Mouse (Mus musculus) layer of hippocampus, adult 8-10 months (tissue): ENCODE data around the gene Cdk18. TPM values are rescaled to one million over a fixed set of nuclear protein-coding genes. Genes with fewer than 3 reads are reported as not detected.
"Not testable (repeated sequence)": the region's sequence is repeated elsewhere in the genome, so short reads cannot be mapped to it uniquely, and the experiment has no call there.

Experiments
- DNase-seq, 2 experiments: peaks; one replicate each; pipeline ENCODE4 v3.0.0; 2022; ENCODE audit warnings: low spot score in 2 of 2
- total RNA-seq, 4 experiments: library from RNA; stranded (reverse); gene quantifications; 2 replicates each; pipeline ENCODE4 v1.2.4; 2022

Gene Cdk18
- total RNA-seq = 10 to 100 TPM; 25.8 to 30.9 (median 27.6) TPM

DNA sequence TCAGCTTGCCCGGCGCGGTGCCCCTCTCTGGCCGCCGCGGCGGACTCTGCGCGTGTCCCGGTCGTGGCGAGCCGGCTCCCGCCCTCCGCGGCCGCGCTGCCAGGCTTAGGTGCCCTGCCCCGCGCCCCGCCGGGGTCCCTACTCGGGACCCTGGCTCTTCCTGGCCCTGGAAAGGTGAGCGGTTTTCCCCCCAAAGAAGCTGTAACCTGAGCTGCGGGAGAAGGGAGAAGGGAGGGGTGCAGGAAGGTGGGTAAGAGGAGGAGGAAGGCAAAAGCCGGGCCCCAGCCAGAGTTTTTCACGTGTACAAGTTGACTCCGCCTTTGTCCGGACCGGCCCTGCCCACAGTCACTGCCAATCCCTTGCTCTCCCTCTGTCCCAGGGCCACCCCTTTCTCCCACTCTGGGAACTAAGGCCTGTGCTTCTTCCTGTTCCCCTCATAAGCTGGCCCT is at the start of gene Cdk18:
Cdk18 (minus strand) TSS at position 269 of the 449 bp plus-strand sequence.
- DNase-seq = no peak

DNA sequence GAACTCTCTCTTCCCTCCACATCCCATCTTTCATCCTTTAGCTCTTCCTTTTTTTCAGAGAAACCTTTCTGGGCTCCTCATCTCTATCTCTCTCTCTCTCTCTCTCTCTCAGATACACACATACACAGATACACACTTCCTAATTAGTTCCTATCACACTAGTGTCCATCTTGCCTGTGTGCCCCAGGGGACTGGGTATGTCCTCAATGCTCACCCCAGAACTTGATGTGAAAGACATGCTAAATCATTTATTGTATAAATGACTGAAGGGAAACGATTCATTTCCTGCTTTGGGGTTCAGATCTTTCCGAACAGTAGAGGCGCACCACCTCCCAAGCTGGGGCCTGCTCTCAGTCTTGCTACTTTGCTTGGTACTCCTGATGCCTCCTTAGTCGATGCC is 49.7 kb upstream of the Cdk18 start:
- DNase-seq = no peak

DNA sequence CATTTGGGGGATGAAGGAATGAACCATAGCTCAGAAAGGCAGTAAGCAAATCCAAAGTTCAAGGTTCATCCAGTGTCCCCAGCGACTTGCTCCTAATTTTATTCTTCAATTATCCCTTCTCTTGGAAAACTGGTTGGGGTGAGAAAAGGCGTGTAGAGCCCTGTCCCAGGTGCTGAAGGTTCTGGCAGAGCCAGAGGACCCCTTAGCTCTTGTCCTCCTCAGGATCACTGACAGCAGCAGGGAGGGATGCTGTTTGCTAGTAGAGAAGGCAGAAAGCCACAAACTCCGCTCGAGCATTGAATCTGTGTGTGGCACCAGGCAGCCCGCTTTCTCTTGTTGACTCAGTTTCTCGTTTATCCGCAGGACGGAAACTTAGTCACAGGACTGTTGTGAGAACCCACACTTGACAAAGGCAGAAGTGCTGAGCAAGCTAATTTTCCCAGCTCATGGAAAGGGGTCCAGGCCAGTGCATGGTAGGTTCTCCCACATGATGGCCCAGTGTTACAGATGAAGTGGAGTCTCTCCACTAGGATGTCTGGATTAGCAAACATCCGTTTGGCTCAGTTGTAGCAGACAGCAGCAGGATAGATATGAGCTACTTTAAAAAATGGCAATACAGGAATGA is 49.1 kb upstream of the Cdk18 start:
- DNase-seq = no peak

DNA sequence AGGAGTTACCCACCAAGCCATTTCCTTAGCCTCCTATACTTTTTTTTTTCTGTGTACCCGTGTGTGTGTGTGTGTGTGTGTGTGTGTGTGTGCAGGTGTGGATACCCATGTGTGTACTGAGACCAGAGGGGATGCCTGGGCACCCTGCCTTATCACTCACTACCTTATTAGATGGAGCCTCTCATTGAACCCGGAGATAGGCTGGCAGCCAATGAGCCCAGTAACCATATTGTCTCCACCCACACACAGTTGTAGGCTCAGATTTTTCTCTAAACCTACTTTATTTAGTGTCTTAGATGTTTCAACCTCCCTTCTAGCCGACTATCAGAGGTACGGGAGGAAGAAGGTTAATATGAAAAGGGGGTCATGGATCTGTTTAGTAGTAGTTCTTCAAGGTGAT is 46.8 kb upstream of the Cdk18 start:
- peak; percentile 38 to 59 for DNase-seq

DNA sequence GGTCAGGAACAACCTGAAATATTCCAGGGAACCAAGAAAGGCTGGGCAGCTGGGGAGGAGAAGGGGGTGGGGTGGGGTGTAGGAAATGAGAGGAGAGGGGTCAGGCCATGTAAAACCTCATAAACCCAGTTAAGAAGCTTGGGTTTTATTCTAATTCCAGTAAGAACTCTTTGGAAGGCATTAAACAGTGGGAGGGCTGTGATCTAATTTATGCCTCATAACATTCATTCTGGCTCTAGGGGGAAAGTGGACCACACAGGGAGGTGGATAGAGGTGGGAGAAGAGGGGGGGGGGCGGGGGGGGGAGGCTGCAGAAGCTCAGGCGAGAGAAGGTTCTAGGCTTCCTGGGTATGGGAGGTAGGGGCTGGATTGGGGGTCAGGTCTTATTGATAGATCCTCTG is 32.1 kb upstream of the Cdk18 start:
- DNase-seq = no peak

DNA sequence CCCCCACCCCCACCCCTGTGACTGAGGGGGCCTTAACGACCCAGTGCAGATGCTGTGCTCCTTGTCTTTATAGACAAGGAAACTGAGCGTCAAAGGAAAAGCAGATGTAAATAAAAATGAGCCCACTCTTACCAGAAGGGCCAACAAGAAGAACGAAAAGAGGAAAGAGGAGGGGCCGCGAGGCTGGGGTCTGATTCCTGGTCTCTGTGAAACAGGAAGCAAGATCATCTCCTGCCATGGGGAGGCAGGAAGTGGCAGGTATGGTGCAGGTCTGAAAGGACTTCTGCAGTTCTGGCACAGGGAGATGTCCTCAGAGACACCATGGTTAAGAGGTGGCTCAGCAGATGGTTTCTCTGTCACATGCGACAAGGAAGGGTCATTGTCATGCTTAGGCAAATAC is 31.2 kb upstream of the Cdk18 start:
- DNase-seq = no peak

DNA sequence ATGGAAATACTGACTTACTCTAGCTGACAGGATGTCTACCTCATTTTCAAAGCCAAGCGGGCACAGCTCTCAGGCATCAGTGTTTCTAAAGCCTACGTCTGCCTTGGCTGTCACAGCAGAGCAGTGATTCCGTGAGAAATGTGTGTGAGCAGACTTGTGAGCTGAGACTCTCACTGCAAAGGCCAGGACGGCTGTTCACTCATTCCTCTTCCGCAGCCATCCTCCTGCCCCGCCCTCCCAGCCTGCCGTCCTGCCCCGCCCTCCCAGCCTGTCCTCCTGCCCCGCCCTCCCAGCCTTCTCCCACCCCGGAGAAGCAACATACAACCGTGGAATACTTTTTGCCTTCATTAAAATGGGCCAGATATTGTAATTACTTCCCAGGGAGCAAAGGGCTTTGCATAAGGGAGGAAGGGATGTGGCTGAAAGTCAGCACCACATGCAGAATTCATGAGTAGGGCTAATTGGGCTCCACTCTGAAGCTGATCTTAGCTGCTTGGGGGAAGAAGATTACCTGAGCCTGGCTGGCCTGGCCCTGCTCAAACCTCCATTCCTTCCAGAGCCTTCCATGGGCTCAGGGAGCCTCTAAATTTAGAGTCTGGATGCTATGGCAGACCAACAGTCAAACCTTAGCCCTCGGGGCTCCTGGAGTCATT is 28.8 kb upstream of the Cdk18 start:
- no peak for DNase-seq

DNA sequence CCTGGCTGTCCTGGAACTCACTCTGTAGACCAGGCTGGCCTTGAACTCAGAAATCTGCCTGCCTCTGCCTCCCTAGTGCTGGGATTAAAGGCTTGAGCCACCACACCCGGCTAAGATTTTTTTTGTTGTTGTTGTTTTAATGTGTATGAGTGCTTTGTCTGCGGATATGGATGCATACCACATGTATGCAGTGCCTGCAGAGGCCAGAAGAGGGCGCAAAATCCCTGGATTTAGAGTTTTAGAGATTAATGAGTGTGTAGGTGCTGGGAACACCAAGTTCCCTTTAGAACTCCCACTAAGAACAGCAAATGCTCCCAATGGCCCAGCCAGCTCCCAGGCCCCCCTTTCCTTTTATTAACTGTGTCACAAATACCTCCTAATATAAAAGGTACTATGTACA is 26.4 kb upstream of the Cdk18 start:
- DNase-seq = no peak

DNA sequence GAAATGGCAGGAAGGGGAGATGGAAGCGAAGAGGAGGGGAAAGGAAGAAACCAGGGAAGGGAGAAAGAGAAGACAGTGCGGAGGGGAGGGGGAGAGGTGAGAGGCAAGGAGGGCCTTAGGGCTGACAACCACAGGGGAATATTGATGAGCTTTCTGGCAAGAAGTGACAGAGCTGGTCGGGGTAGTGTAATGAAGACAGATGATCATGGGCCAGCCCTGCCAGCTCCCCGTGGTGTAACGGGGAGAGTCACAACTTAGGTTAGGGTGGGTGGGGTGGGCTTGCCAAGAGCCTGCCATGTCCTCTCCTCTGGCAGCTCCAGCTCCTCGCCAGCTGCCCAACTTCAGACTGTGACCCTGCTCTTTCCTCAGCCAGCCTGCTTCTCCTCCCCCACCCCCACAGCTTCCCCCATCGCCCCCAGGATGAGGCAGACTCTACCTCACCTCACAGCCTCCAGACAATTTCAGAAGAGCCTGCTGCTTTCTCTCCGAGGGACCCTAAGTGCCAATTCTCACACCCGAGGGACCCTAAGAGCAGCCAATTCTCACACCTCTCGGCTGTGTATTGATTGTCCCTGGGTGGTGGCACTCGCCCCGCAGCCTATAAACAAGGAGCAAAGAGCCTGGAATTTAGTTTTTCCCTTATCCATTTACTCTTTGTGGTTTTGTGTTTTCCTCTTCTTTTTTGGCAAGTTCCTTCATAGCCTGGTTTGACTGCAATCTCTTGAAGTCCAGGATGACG is 25.5 kb upstream of the Cdk18 start:
- DNase-seq = no peak

DNA sequence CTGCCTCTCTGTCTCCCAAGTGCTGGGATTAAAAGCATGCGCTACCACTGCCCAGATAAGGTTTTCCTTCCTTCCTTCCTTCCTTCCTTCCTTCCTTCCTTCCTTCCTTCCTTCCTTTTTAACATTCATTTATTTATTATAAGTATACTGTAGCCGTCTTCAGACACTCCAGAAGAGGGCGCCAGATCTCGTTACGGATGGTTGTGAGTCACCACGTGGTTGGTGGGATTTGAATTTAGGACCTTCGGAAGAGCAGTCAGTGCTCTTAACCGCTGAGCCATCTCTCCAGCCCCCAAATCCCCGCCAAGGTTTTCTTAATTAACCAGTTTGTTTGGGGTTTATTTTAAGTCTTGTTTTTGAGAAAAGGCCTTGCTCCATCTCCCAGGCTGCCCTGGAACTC is 23.1 kb upstream of the Cdk18 start:
- DNase-seq = not testable (repeated sequence)

DNA sequence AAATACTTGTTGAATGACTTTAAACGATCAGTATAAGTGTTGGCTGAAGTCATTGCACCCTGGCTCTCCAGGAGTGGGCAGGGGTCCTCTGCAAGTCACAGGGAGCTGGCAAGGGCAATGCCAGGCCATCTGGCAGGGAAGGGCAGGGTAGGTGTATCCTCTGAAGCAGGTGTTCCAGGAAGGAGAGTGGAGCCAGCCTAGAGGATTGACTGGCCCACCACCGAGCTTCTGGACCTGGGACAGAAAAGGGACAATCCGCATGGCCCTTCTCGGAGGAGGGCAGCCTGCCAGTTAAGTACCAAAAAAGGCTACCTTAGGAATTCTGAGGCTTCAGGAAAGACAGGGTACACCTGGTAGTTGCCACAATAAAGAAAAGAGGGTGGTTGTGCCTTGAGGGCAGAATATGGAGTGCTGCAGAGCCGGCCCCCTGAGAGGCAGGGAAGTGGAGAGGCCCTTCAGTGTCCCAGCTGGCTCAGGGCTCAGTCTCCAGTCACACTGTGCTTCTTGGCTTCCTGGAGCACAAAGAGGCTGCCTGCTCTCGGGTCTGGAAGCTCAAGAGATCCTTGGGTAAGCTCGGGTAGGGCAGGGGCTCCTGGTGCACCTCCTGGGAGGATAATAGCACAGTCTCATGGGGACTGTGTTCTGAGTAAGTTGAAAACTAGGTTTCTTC is 21.9 kb upstream of the Cdk18 start:
- no peak for DNase-seq

DNA sequence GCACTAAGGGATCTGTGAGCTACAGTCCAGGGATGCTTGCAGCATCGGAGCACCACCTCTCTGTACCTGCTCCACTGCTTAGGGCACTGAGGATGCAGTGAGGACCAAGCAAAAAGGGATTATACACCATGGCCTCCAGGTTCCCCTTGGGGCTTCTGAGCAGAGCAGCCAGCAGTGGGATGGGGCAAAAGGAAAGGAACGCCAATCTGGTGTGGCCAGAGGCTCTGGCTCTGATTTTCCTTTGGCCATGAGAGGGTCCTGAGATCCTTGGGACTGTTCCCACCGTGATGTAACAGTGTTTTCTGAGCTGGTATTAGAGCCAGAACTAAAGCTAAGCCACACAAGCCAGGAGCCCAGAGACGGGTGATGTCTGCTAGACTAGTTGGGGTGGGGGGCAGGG is 20.2 kb upstream of the Cdk18 start:
- DNase-seq = no peak

DNA sequence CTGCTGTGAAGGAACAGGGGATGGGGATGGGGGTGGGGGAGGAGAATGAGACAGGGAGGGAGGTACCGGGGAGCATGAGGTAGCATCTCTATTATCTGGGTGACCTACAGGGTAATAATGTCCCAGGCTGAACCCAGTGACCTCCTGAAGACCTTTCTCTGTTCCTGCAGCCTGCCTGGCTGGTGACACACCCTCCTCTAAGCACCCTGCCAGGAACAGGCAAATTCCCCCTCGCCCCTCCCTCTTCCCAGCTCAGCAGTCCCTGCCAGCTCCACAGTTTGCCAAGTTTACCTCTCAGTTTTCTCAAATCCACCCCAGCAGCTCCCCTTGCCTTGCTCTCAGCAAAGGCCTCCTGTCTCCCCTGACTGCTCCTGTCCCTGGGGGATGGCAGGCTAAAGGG is 19.3 kb upstream of the Cdk18 start:
- DNase-seq = no peak

DNA sequence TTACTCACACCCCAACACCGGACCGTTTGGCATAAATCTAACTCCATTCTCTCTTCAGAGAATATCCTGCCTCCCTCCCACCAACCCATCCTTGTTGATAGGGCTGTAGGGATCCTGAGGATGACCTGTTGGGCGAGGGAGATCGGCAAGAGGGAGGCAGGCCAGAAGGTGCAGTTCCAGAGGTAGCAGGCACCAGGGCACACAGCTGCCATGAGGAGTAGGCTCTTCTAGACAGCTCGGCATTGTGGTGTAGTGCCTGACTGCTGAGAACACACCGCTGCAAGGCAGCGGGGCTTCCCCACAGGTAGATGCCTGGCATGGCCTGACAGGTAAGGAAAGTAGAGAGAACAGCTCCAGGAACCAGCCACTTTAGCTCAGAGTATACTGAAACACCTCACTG is 18.3 kb upstream of the Cdk18 start:
- no peak for DNase-seq

DNA sequence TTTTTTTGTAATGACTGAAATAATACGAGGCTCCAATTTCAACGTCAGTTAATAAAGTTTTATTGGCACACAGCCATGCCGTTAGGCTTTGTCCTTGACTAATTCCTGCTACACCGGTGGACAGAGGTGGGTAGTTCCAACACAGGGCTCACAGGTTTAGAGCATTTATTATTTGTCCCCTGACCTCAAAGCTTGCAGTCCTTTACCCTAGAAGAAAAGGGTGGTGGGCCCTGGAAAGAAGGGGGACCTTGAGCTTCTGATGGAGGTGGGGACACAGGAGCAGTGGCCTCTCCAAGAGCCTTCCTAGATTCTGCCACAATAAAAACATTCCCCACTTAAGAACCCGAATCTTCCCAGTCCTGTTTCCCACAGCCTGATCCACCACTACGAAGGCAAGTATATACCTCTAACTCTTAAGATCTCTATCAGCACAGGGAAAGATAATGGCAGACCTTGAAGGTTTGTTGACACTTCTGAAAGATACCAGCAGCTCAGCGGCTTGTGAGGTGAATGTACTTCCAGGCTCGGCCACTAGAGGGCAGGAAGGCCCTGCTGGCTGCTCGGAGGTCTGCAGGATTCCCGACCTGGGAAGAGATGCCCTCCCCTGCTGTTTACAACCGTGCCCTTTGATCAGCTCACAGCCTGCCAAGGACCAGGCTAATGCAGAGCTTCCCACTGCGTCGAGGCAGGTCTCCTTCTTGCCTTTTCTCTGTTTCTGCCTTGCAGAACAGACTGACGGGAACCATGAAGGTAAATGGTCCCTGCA is 17.7 kb upstream of the Cdk18 start:
- DNase-seq = peak in 1 of 2 experiments; percentile 90

DNA sequence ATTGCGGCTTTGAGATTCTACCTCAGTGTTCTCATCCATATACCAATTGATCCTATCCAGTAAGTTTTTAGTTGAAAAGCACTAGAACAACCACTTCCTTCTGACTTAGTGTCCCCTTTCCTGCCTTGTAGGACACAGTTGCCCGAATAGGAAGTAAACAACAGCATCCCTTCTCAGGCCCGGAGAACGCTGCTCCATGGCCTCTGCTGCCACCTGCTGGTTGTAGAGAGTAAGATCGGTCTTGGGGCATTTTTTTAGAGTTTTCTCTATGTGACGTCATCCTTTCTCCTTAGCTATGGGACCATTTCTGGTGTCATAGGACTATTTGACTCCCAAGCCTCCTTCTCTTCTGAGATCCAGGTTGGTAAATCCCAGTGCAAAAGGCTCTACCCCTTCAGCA is 16.3 kb upstream of the Cdk18 start:
- DNase-seq = peak; percentile 69 to 82

DNA sequence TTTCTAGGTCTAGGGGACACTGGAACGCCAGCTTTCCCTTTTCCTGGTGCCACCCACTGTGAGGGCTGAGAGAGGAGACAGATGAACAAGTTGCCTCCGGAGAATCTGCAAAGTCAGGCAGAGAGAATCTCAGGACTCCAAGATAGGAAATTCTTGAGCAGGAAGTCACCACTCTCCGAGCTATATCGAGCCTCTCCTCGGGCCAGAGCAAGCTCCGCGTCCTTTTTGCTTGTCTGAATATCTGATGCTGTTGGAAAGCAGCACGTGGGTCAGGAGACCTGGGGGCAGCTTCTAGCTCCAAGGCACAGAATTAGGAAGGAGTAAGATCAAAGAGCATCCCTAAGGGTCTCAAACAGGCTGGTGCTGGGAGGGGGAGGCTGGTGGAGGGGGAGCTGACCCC is 14.2 kb upstream of the Cdk18 start:
- DNase-seq = no peak

DNA sequence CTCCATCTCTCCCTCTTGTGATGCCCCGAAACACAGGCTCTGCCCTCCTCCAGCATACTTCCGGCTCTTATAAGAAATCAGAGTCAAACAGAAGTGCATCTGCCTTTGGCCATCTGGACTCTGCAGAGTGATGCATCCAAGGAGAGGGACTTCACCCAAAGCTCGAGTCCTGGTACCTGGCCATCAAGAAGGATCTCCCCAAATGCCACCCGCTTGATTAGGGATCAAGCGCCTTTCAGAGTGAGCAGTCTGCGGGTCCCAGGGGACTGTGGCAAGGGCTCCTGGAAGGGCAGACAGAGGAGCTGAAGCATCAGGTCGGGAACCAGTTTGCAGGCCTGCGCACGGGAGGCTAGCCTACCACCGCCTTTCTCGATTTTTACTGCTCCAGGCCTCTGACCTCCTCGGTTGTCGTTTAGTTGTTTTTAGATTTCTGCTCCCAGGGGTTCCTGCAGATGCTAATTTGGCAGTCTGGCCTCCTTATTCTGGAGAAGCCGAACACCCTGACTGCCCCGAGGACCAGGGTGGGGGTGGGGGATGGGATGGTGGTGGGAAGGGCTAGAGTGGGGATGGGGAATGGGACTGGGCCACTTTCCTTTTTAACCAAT is 13.7 kb upstream of the Cdk18 start:
- DNase-seq = no peak

DNA sequence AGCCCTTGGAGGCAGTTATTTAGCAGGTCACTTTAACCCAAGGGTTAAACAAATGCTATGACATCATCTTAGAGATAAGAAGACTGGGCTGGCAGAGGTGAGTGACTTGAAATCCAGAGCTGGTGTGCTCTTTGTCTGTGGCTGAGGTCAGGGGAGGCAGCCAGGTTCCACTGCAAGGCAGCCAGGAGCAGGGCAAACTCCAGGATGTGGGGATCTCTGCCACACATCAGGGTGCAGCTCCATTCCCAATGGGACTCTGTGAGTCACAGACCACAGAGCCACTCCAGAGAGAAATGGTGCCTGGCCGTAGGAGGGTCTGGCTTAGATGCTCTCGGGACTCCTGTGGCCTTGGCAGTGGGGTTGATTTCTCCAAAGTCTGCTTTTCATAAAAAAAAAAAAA is 12.4 kb upstream of the Cdk18 start:
- DNase-seq = no peak

DNA sequence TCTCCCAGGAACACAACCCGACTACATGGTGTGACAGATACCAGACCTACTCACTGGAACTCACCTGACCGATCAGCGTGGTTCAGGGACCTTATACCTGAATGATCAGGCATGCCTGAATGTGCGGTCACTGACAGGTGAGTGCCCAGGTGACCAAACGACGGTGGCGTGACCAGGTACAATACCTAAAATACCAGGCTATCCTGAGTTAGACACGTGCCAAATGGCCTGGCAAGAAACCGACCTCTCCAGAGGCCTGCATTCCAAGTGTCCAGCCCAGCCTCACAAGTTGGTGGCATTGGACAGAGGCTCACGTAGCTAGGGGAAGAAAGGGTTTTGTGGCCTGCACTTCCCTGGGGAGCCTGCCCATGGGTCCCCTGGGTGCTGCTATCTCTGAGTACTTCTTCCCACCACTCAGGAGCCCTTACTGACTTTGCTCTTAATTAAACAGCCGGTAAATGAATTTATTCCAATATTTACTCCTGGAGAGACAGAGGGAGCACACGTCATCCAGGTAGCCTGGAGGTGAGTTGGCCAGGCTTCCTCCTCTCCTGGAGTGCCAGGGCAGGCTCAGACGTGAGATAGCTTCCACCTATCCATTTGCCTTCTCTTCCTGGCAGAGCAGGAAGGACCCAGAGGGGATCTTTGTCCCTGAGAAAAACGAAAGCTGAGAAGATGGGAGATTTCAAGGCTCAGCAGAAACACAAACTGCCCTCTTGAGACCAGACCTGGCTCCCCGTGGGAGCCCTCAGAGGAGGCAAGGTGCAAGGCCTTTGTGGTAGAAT is 11.5 kb upstream of the Cdk18 start:
- DNase-seq = no peak
